Mouse (Mus musculus) forebrain, embryonic 13.5 days (tissue): ENCODE measurements around the gene Gucy2d. TPM values are rescaled to one million over a fixed set of nuclear protein-coding genes. Genes with fewer than 3 reads are reported as not detected.
A peak's percentile ranks its signal among the peaks of the same experiment; 100 is the strongest.

Experiments
- ATAC-seq: fragments of 200-750 bp; cut with Nextera tagmentation; 2 replicates; pipeline ENCODE4 v1.8.0; 2017
- H3K27ac ChIP-seq: fragments of 300-500 bp; sonication (generic); 2 replicates; pipeline ENCODE4 v1.5.1; 2015; ENCODE audit warnings: inconsistent platforms, mild to moderate bottlenecking, moderate library complexity
- H3K27me3 ChIP-seq: fragments of 300-500 bp; sonication (generic); 2 replicates; pipeline ENCODE4 v1.6.1; 2015; ENCODE audit warnings: mild to moderate bottlenecking, inconsistent platforms
- H3K36me3 ChIP-seq: fragments of 300-500 bp; sonication (generic); 2 replicates; pipeline ENCODE4 v1.6.1; 2015; ENCODE audit warnings: mild to moderate bottlenecking, inconsistent platforms; ENCODE audit not compliant: poor library complexity, severe bottlenecking
- H3K4me1 ChIP-seq: fragments of 300-500 bp; sonication (generic); 2 replicates; pipeline ENCODE4 v1.6.1; 2015; ENCODE audit warnings: inconsistent platforms
- H3K4me2 ChIP-seq: fragments of 300-500 bp; sonication (generic); 2 replicates; pipeline ENCODE4 v1.6.1; 2015; ENCODE audit warnings: inconsistent platforms, mild to moderate bottlenecking, moderate library complexity
- H3K4me3 ChIP-seq: fragments of 300-500 bp; sonication (generic); 2 replicates; pipeline ENCODE4 v1.5.1; 2015; ENCODE audit warnings: mild to moderate bottlenecking, inconsistent platforms
- H3K9ac ChIP-seq: fragments of 300-500 bp; sonication (generic); 2 replicates; pipeline ENCODE4 v1.6.1; 2015; ENCODE audit warnings: mild to moderate bottlenecking, inconsistent platforms
- H3K9me3 ChIP-seq: fragments of 300-500 bp; sonication (generic); replicated peaks from 2 replicates; pipeline ENCODE4 v1.6.1; 2016; ENCODE audit warnings: inconsistent platforms
- WGBS: fragments of 180-500 bp; shearing (Covaris S2); methylation state at CpG from one replicate; pipeline ENCODE4 v1.1.7; 2015; 5-methylcytosine and 5-hydroxymethylcytosine counted together
- polyA plus RNA-seq: library from polyadenylated mRNA; unstranded; fragments of >200 nt; fragmentation: Nextera tagmentation; extraction: Ambion mirVana; gene quantifications from 2 replicates; pipeline ENCODE4 v1.2.1, GENCODE M21; 2015

Gucy2d gene
- polyA plus RNA-seq, 1 experiment from 2014 or later: not detected

GRCm38 (mm10) chr7:98419366-98419765 lies 20.9 kb upstream of the Gucy2d start:
- 59% methylated on average over 5 of the region's 5 CpGs for WGBS
- Histone ChIP-seq H3K9me3 (no peaks in the 10 kb centered on the region), H3K9ac (no peak overlapping the region), H3K4me3 (no peak overlapping the region), H3K27me3 (no peaks in the 10 kb centered on the region), H3K4me2 (no peak overlapping the region), H3K36me3 (no peaks in the 10 kb centered on the region), H3K4me1 (peaks cover 10% of the 10 kb centered on the region; the same call in 1 of the 2 replicates), H3K27ac (no peak overlapping the region)
- ATAC-seq: no peak

GRCm38 (mm10) chr7:98423546-98423945 lies 16.7 kb upstream of the Gucy2d start:
- Histone ChIP-seq H3K9me3 (no peaks in the 10 kb centered on the region), H3K27me3 (no peaks in the 10 kb centered on the region), H3K4me1 (peaks cover 10% of the 10 kb centered on the region; the same call in 1 of the 2 replicates), H3K4me2 (no peak overlapping the region), H3K4me3 (no peak overlapping the region), H3K36me3 (no peaks in the 10 kb centered on the region), H3K27ac (no peak overlapping the region), H3K9ac (no peak overlapping the region)
- no peak for ATAC-seq
- WGBS: 76% methylated on average over 11 of the region's 11 CpGs

DNA sequence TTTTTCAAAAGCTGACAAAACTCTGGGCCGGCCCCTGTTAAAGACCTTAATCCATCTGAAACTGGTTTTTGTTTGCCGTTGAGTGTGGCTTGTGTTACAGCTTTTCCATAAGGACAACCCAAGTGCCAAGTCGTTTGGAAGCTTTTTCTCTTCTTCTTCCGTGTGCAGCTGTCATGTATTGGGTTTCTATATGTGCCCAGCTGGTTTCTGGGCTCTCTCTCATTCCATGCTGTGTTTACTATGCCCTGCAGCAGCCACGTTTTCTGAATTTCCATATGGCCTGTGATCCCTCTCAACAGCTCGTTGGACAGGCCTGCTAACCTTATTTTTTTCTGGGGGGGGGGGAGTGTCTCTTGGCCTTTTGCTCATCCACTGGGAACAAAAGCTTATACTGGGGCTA lies 15.8 kb upstream of the Gucy2d start:
- H3K27ac ChIP-seq: no peak overlapping the region

GRCm38 (mm10) chr7:98425551-98425950 lies 14.7 kb upstream of the Gucy2d start:
- Histone ChIP-seq H3K27me3 (no peaks in the 10 kb centered on the region), H3K36me3 (no peaks in the 10 kb centered on the region), H3K4me1 (no peaks in the 10 kb centered on the region; the same call in 1 of the 2 replicates), H3K4me2 (no peak overlapping the region), H3K9ac (no peak overlapping the region), H3K4me3 (no peak overlapping the region), H3K9me3 (no peaks in the 10 kb centered on the region), H3K27ac (no peak overlapping the region)
- 93% methylated on average over 3 of the region's 3 CpGs for WGBS
- no peak for ATAC-seq

More for the DNA sequence above, 15.8 kb upstream of the Gucy2d start:
- H3K9ac ChIP-seq: no peak overlapping the region
- no peak for ATAC-seq
- H3K27me3 ChIP-seq: no peaks in the 10 kb centered on the region
- WGBS: 60% methylated on average over 6 of the region's 6 CpGs
- H3K4me1 ChIP-seq: peaks cover 4% of the 10 kb centered on the region; the same call in 1 of the 2 replicates
- H3K9me3 ChIP-seq: no peaks in the 10 kb centered on the region
- no peaks in the 10 kb centered on the region for H3K36me3 ChIP-seq
- no peak overlapping the region for H3K4me2 ChIP-seq
- H3K4me3 ChIP-seq: no peak overlapping the region

DNA sequence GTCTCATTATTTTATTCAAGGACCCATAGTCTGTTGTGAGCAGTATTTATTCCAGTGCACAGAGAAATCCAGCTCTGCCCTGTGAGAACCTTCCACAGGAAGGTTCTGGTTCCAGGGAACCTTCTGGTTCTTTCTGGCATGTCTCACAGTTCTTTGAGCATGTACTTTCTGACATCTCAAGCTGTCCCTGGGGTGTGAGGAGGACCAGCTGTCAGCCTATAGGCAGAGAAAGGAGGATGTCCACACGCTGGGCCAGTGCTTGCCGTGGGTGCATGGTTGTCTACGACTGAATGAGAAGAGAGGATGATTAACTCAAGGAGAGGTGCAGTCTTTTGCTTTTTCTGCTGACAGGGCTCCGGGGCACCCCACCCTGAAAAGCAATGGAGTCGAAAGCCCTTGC lies 13.6 kb upstream of the Gucy2d start:
- Histone ChIP-seq H3K4me3 (no peak overlapping the region), H3K27me3 (no peaks in the 10 kb centered on the region), H3K4me2 (no peak overlapping the region), H3K4me1 (no peaks in the 10 kb centered on the region; the same call in 1 of the 2 replicates), H3K27ac (no peak overlapping the region), H3K9me3 (no peaks in the 10 kb centered on the region), H3K36me3 (no peaks in the 10 kb centered on the region), H3K9ac (no peak overlapping the region)
- ATAC-seq: no peak
- WGBS: 86% methylated on average over 5 of the region's 5 CpGs

DNA sequence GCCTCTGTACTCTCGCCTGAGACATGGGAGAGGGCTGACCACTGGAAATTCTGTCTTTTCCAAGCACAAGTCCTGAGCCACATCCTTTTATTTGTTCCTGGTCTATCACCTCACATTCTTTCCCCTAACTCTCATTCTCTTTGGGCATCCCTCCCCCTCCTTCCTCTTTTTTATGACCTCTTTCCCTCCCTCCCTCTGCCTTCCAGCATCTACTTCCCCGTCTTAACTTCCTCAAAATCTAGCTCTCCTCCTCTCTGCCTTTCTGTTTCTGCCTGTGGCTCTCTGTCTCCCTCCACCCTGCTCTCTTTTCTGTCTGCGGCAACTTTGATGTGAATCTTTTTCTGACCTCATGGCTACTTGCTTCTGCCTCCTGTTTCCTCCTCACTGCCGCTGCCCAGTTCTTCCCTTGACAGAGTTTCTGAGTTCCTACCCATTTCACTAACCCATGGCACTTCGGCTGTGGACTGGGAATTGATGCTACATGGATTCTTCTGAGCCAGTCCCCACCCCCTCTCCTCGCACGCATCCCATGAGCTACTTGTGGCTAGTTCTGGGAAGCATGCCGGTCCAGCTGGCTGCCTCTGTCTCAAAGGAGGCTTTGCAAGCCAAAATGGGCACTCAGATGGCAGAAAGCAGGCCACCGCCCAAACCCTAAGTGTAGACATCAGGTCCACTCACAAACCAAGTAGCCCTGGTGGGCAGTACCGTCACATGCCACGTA lies 12.9 kb upstream of the Gucy2d start:
- H3K4me1 ChIP-seq: no peaks in the 10 kb centered on the region; the same call in 1 of the 2 replicates
- no peaks in the 10 kb centered on the region for H3K36me3 ChIP-seq
- H3K9ac ChIP-seq: no peak overlapping the region
- no peak for ATAC-seq
- H3K9me3 ChIP-seq: no peaks in the 10 kb centered on the region
- H3K4me3 ChIP-seq: no peak overlapping the region
- H3K27me3 ChIP-seq: no peaks in the 10 kb centered on the region
- H3K27ac ChIP-seq: no peak overlapping the region
- WGBS: 88% methylated on average over 11 of the region's 11 CpGs
- no peak overlapping the region for H3K4me2 ChIP-seq

GRCm38 (mm10) chr7:98429579-98429978 lies 10.6 kb upstream of the Gucy2d start:
- WGBS: 93% methylated on average over 3 of the region's 3 CpGs

GRCm38 (mm10) chr7:98430785-98431184 lies 9.4 kb upstream of the Gucy2d start:
- H3K9me3 ChIP-seq: no peaks in the 10 kb centered on the region
- peak; percentile 65; the same call in 1 of the 2 replicates for ATAC-seq
- no peaks in the 10 kb centered on the region for H3K36me3 ChIP-seq
- no peak overlapping the region for H3K9ac ChIP-seq
- H3K4me1 ChIP-seq: no peaks in the 10 kb centered on the region; the same call in 1 of the 2 replicates
- H3K27me3 ChIP-seq: no peaks in the 10 kb centered on the region
- WGBS: 36% methylated on average over 3 of the region's 3 CpGs
- no peak overlapping the region for H3K4me3 ChIP-seq
- no peak overlapping the region for H3K4me2 ChIP-seq
- no peak overlapping the region for H3K27ac ChIP-seq

More at GRCm38 (mm10) chr7:98429579-98429978, 10.6 kb upstream of the Gucy2d start:
- no peak overlapping the region for H3K4me2 ChIP-seq
- no peaks in the 10 kb centered on the region for H3K9me3 ChIP-seq
- no peaks in the 10 kb centered on the region; the same call in 1 of the 2 replicates for H3K4me1 ChIP-seq
- H3K27ac ChIP-seq: no peak overlapping the region
- no peak for ATAC-seq
- H3K36me3 ChIP-seq: no peaks in the 10 kb centered on the region
- H3K27me3 ChIP-seq: no peaks in the 10 kb centered on the region
- H3K4me3 ChIP-seq: no peak overlapping the region
- no peak overlapping the region for H3K9ac ChIP-seq

- Histone ChIP-seq H3K36me3 (no peaks in the 10 kb centered on the region), H3K4me3 (no peak overlapping the region), H3K4me2 (no peak overlapping the region), H3K27me3 (0 out of 2 replicates have a peak, but pooled peaks cover 2% of the 10 kb centered on the region), H3K9ac (no peak overlapping the region), H3K9me3 (no peaks in the 10 kb centered on the region), H3K4me1 (no peaks in the 10 kb centered on the region), H3K27ac (no peak overlapping the region)
- no peak for ATAC-seq
- WGBS: 37% methylated on average over 9 of the region's 9 CpGs
Measured at GRCm38 (mm10) chr7:98437629-98438028, 2.6 kb upstream of the Gucy2d start.

DNA sequence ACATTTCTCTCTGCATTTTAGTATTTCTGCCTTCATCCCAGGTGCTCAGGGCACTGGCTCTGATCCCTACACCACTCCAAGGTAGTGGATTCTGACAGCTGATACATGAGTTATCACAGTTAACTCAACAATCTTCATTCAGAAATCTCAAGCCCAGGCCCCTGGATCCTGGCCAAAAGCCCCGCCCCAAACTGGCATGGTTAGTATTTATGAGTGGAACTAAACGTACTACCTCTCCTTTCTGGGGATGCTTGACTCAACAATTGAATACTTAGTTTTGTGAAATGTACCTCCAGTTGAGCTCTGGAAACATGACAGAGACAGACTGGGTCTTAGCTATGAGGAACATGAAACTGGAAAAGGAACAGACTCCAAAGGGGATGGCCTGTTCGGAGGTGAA lies 6.7 kb downstream of the Gucy2d start:
- Histone ChIP-seq H3K36me3 (no peaks in the 10 kb centered on the region), H3K9me3 (no peaks in the 10 kb centered on the region), H3K4me1 (no peaks in the 10 kb centered on the region), H3K27ac (no peak overlapping the region), H3K9ac (no peak overlapping the region), H3K4me2 (no peak overlapping the region), H3K4me3 (no peak overlapping the region), H3K27me3 (no peaks in the 10 kb centered on the region)
- 71% methylated on average over 3 of the region's 3 CpGs for WGBS
- ATAC-seq: no peak

DNA sequence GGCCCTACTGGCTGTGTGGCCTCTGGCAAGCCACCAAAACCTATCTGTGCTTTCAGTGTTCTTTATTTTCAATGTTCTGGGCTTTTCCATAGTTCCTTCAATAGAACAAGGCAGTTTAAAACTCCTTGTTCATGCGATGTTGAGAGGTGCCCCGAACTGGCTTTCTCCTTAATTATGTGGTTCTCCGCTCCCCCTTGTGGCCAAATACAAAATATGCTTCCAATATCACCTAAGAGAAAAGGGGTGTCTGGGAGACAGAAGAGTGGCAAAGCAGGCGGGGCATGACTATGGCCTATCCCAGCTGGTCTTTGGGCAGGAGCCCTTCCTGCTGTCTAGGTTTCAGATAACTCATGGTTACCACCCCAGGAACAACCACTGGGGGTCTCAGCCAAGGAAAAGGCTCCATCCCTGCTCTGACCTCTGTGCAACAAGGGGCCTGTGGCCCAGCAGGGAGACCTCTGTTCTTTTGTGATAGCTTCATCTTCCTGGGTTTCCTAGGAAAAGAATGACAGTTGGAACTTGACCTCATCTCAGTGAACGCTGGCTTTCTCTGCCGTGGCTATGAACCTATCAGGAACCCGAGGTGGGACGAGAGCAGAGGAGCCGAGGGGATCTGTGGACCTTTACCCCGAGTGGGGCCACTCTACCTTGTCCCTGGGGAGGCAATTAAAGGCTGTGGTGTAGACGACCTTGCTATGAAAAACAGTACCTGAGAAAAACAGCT lies 7.5 kb downstream of the Gucy2d start:
- Histone ChIP-seq H3K4me1 (no peaks in the 10 kb centered on the region), H3K36me3 (no peaks in the 10 kb centered on the region), H3K4me3 (no peak overlapping the region), H3K9ac (no peak overlapping the region), H3K4me2 (no peak overlapping the region), H3K27me3 (no peaks in the 10 kb centered on the region), H3K9me3 (no peaks in the 10 kb centered on the region), H3K27ac (no peak overlapping the region)
- ATAC-seq: no peak
- WGBS: 61% methylated on average over 11 of the region's 11 CpGs

GRCm38 (mm10) chr7:98448309-98448630 lies 8.1 kb downstream of the Gucy2d start:
- Histone ChIP-seq H3K9ac (no peak overlapping the region), H3K27me3 (no peaks in the 10 kb centered on the region), H3K36me3 (no peaks in the 10 kb centered on the region), H3K9me3 (no peaks in the 10 kb centered on the region), H3K27ac (no peak overlapping the region), H3K4me3 (no peak overlapping the region), H3K4me2 (no peak overlapping the region), H3K4me1 (no peaks in the 10 kb centered on the region)
- ATAC-seq: no peak
- 95% methylated on average over 5 of the region's 5 CpGs for WGBS
